Mouse (Mus musculus): ENCODE results near the gene Clec3b. TPM values are rescaled to one million over a fixed set of nuclear protein-coding genes. Genes with fewer than 3 reads are reported as not detected.

Clec3b gene
- polyA plus RNA-seq, 1 experiment from 2014 or later = 3.5 TPM

GRCm38 (mm10) chr9:123124413-123124981 lies 26.2 kb upstream of the Clec3b start:
- Histone ChIP-seq H3K36me3 (ENCODE audit: control insufficient read depth, insufficient read depth) (peaks cover 51% of the 10 kb centered on the region), H3K9me3 (ENCODE audit: control insufficient read depth) (no peaks in the 10 kb centered on the region), H3K4me3 (ENCODE audit: low read depth, low read length) (no peak overlapping the region), H3K9ac (ENCODE audit: low read depth, low read length) (no peak overlapping the region), H3K27me3 (replicated peaks; ENCODE audit: control insufficient read depth, insufficient read depth, low read length) (no peaks in the 10 kb centered on the region), H3K4me1 (replicated peaks; ENCODE audit: control insufficient read depth, insufficient read depth, low read length) (peaks cover 5% of the 10 kb centered on the region; the same call in 1 of the 2 replicates), H3K4me2 (replicated peaks; ENCODE audit: low read depth) (no peak overlapping the region), H3K27ac (ENCODE audit: low read depth, low read length) (peak overlapping the region; percentile 64)
- no peak for TF ChIP-seq CTCF (IDR thresholded peaks at IDR 0.05; ENCODE audit: low read depth)
- WGBS = 33% methylated on average over 2 of the region's 2 CpGs
- ATAC-seq = peak; percentile 58; the same call in 1 of the 2 replicates

DNA sequence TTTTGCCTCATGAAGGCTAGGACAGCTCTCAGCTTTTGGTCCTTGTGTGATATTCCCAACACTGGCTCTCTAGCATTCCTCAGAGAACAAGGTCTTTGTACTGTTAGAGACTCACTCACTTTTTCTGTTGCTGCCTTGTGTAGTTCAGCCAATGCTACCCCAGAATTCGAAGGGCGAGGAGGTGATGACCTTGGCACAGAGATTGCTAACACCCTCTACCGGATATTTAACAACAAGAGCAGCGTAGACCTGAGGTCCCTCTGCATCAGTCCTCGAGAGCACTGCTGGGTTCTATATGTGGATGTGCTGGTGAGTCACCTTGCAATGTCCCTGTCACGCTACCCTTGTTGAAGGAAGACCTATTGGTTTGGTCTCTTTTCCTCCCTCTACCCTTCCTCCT lies 23.1 kb upstream of the Clec3b start:
- no peak overlapping the region for H3K4me2 ChIP-seq (replicated peaks; ENCODE audit: low read depth)
- ATAC-seq = no peak
- H3K27ac ChIP-seq (ENCODE audit: low read depth, low read length) = no peak overlapping the region
- no peak overlapping the region for H3K9ac ChIP-seq (ENCODE audit: low read depth, low read length)
- WGBS = 90% methylated on average over 6 of the region's 6 CpGs
- no peaks in the 10 kb centered on the region for H3K27me3 ChIP-seq (replicated peaks; ENCODE audit: control insufficient read depth, insufficient read depth, low read length)
- peaks cover 5% of the 10 kb centered on the region; the same call in 1 of the 2 replicates for H3K4me1 ChIP-seq (replicated peaks; ENCODE audit: control insufficient read depth, insufficient read depth, low read length)
- H3K36me3 ChIP-seq (ENCODE audit: control insufficient read depth, insufficient read depth) = peaks cover 63% of the 10 kb centered on the region
- no peak for TF ChIP-seq CTCF (IDR thresholded peaks at IDR 0.05; ENCODE audit: low read depth)
- H3K9me3 ChIP-seq (ENCODE audit: control insufficient read depth) = no peaks in the 10 kb centered on the region
- no peak overlapping the region for H3K4me3 ChIP-seq (ENCODE audit: low read depth, low read length)

DNA sequence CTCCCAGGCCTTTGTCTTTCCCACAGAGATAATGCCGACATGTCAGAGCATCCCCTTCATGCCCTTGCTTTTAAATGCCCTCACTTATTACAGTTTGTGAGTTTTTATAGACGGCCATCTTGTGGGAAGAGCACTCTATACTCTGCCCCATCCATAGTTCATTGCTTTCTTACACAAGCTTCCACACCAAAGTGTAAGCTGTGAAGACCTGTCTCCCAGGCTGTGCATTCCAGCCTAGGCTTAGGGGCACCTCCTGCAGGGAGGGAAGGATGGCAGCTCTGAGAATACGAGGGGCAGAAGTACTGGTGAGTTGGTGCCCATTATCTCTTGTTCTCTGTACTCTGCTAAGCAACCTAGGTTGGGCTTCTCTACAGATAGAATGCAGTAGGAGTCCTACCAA lies 17.8 kb upstream of the Clec3b start:
- no peak for ATAC-seq
- H3K36me3 ChIP-seq (ENCODE audit: control insufficient read depth, insufficient read depth) = peaks cover 93% of the 10 kb centered on the region
- H3K27ac ChIP-seq (ENCODE audit: low read depth, low read length) = no peak overlapping the region
- no peak for TF ChIP-seq CTCF (IDR thresholded peaks at IDR 0.05; ENCODE audit: low read depth)
- no peaks in the 10 kb centered on the region for H3K9me3 ChIP-seq (ENCODE audit: control insufficient read depth)
- no peak overlapping the region for H3K4me3 ChIP-seq (ENCODE audit: low read depth, low read length)
- H3K4me1 ChIP-seq (replicated peaks; ENCODE audit: control insufficient read depth, insufficient read depth, low read length) = no peaks in the 10 kb centered on the region
- H3K4me2 ChIP-seq (replicated peaks; ENCODE audit: low read depth) = no peak overlapping the region
- no peak overlapping the region for H3K9ac ChIP-seq (ENCODE audit: low read depth, low read length)
- WGBS = 90% methylated on average over 3 of the region's 3 CpGs
- no peaks in the 10 kb centered on the region for H3K27me3 ChIP-seq (replicated peaks; ENCODE audit: control insufficient read depth, insufficient read depth, low read length)

GRCm38 (mm10) chr9:123136953-123137682 lies 13.6 kb upstream of the Clec3b start:
- Histone ChIP-seq H3K4me3 (ENCODE audit: low read depth, low read length) (no peak overlapping the region), H3K36me3 (ENCODE audit: control insufficient read depth, insufficient read depth) (peaks cover 61% of the 10 kb centered on the region), H3K9me3 (ENCODE audit: control insufficient read depth) (no peaks in the 10 kb centered on the region), H3K4me1 (replicated peaks; ENCODE audit: control insufficient read depth, insufficient read depth, low read length) (no peaks in the 10 kb centered on the region), H3K4me2 (replicated peaks; ENCODE audit: low read depth) (no peak overlapping the region), H3K9ac (ENCODE audit: low read depth, low read length) (no peak overlapping the region), H3K27me3 (replicated peaks; ENCODE audit: control insufficient read depth, insufficient read depth, low read length) (no peaks in the 10 kb centered on the region), H3K27ac (ENCODE audit: low read depth, low read length) (no peak overlapping the region)
- WGBS = 83% methylated on average over 7 of the region's 7 CpGs
- no peak for ATAC-seq
- TF ChIP-seq CTCF (IDR thresholded peaks at IDR 0.05; ENCODE audit: low read depth) = no peak

- WGBS = 65% methylated on average over 5 of the region's 5 CpGs
- H3K36me3 ChIP-seq (ENCODE audit: control insufficient read depth, insufficient read depth) = peaks cover 43% of the 10 kb centered on the region
These were observed 11.8 kb upstream of the Clec3b start for GRCm38 (mm10) chr9:123138891-123139474.

DNA sequence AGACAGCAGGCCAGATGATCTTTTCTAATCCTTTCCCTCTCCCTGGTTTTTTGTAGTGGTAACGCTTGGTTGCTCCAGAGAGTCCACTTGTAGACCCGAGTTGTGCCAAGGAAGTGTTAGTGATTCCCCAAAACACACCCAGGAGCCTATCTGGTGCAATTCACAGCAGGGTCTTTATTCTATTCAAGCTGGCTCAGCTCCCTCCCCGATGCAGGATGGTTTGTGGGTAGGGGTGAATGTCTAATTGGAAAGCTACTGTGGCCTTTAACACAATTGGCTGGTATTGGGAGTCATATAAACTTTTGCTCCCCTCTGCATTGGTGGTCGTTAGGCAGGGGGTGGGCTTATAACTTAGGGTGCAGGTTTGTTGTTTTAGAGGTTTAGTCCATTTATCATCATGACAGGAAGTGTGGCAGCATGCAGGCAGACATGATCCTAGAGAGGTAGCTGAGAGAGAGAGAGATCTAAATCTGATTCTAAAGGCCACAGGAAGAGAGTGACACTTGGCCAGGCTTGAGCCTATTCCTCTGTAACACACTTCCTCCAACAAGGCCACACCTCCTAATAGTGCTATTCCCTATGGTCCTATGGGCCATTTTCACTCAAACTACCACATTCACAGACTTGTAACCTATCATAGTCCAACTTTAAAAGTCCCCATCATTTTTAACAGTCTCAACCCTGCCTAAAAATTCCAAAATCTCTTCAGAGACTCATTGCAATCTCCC lies 10.7 kb upstream of the Clec3b start:
- ATAC-seq = no peak
- H3K4me1 ChIP-seq (replicated peaks; ENCODE audit: control insufficient read depth, insufficient read depth, low read length) = no peaks in the 10 kb centered on the region
- no peak for TF ChIP-seq CTCF (IDR thresholded peaks at IDR 0.05; ENCODE audit: low read depth)

More at GRCm38 (mm10) chr9:123138891-123139474, 11.8 kb upstream of the Clec3b start:
- no peaks in the 10 kb centered on the region for H3K4me1 ChIP-seq (replicated peaks; ENCODE audit: control insufficient read depth, insufficient read depth, low read length)
- H3K27me3 ChIP-seq (replicated peaks; ENCODE audit: control insufficient read depth, insufficient read depth, low read length) = no peaks in the 10 kb centered on the region
- no peaks in the 10 kb centered on the region for H3K9me3 ChIP-seq (ENCODE audit: control insufficient read depth)
- H3K27ac ChIP-seq (ENCODE audit: low read depth, low read length) = peak overlapping the region; percentile 60
- peak; percentile 53; the same call in 1 of the 2 replicates for ATAC-seq
- no peak overlapping the region for H3K4me2 ChIP-seq (replicated peaks; ENCODE audit: low read depth)
- H3K9ac ChIP-seq (ENCODE audit: low read depth, low read length) = no peak overlapping the region
- TF ChIP-seq CTCF (IDR thresholded peaks at IDR 0.05; ENCODE audit: low read depth) = no peak
- H3K4me3 ChIP-seq (ENCODE audit: low read depth, low read length) = no peak overlapping the region

More for the DNA sequence above, 10.7 kb upstream of the Clec3b start:
- Histone ChIP-seq H3K4me3 (ENCODE audit: low read depth, low read length) (no peak overlapping the region), H3K27ac (ENCODE audit: low read depth, low read length) (no peak overlapping the region), H3K36me3 (ENCODE audit: control insufficient read depth, insufficient read depth) (peaks cover 34% of the 10 kb centered on the region), H3K9ac (ENCODE audit: low read depth, low read length) (no peak overlapping the region), H3K27me3 (replicated peaks; ENCODE audit: control insufficient read depth, insufficient read depth, low read length) (no peaks in the 10 kb centered on the region), H3K9me3 (ENCODE audit: control insufficient read depth) (0 out of 2 replicates have a peak, but pooled peaks cover 1% of the 10 kb centered on the region), H3K4me2 (replicated peaks; ENCODE audit: low read depth) (no peak overlapping the region)
- WGBS = 77% methylated on average over 4 of the region's 4 CpGs
